Mouse (Mus musculus): Measurements from ENCODE around the gene Rbms3. TPM values are rescaled to one million over a fixed set of nuclear protein-coding genes. Genes with fewer than 3 reads are reported as not detected.

The Rbms3 gene
- polyA plus RNA-seq, 1 experiment from 2014 or later = 90.2 TPM

- ATAC-seq (ENCODE audit: insufficient number of reproducible peaks, insufficient read depth, low FRiP score, low read depth) = no peak
- Histone ChIP-seq H3K4me1 (ENCODE audit: control insufficient read depth, insufficient read depth, low read length) (no peaks in the 10 kb centered on the region; the same call in 1 of the 2 replicates), H3K36me3 (ENCODE audit: control insufficient read depth, insufficient read depth, low read length) (no peaks in the 10 kb centered on the region), H3K4me3 (ENCODE audit: low read depth, low read length) (no peak overlapping the region), H3K27me3 (ENCODE audit: control insufficient read depth, insufficient read depth, low read length) (no peaks in the 10 kb centered on the region), H3K27ac (ENCODE audit: low read length) (no peak overlapping the region), H3K9ac (replicated peaks; ENCODE audit: low read depth, low read length) (no peak overlapping the region), H3K9me3 (ENCODE audit: control insufficient read depth, low read depth, low read length) (no peaks in the 10 kb centered on the region), H3K4me2 (replicated peaks; ENCODE audit: low read depth, low read length) (no peak overlapping the region)
- WGBS = 80% methylated on average over 4 of the region's 4 CpGs
Observed at GRCm38 (mm10) chr9:116829929-116830328, 799.8 kb downstream of the Rbms3 start.

GRCm38 (mm10) chr9:116821601-116822000, 808.1 kb downstream of the Rbms3 start:
- Histone ChIP-seq H3K9me3 (ENCODE audit: control insufficient read depth, low read depth, low read length) (no peaks in the 10 kb centered on the region), H3K9ac (replicated peaks; ENCODE audit: low read depth, low read length) (no peak overlapping the region), H3K27me3 (ENCODE audit: control insufficient read depth, insufficient read depth, low read length) (no peaks in the 10 kb centered on the region), H3K4me3 (ENCODE audit: low read depth, low read length) (no peak overlapping the region), H3K36me3 (ENCODE audit: control insufficient read depth, insufficient read depth, low read length) (no peaks in the 10 kb centered on the region; the same call in 1 of the 2 replicates), H3K4me2 (replicated peaks; ENCODE audit: low read depth, low read length) (no peak overlapping the region), H3K4me1 (ENCODE audit: control insufficient read depth, insufficient read depth, low read length) (no peaks in the 10 kb centered on the region), H3K27ac (ENCODE audit: low read length) (no peak overlapping the region)
- no peak for ATAC-seq (ENCODE audit: insufficient number of reproducible peaks, insufficient read depth, low FRiP score, low read depth)
- 84% methylated on average over 7 of the region's 7 CpGs for WGBS

- H3K36me3 ChIP-seq (ENCODE audit: control insufficient read depth, insufficient read depth, low read length) = no peaks in the 10 kb centered on the region
- no peaks in the 10 kb centered on the region for H3K9me3 ChIP-seq (ENCODE audit: control insufficient read depth, low read depth, low read length)
- H3K27me3 ChIP-seq (ENCODE audit: control insufficient read depth, insufficient read depth, low read length) = no peaks in the 10 kb centered on the region
- H3K9ac ChIP-seq (replicated peaks; ENCODE audit: low read depth, low read length) = no peak overlapping the region
- H3K4me3 ChIP-seq (ENCODE audit: low read depth, low read length) = no peak overlapping the region
- H3K27ac ChIP-seq (ENCODE audit: low read length) = no peak overlapping the region
- H3K4me2 ChIP-seq (replicated peaks; ENCODE audit: low read depth, low read length) = no peak overlapping the region
- no peaks in the 10 kb centered on the region for H3K4me1 ChIP-seq (ENCODE audit: control insufficient read depth, insufficient read depth, low read length)
- 79% methylated on average over 1 of the region's 1 CpGs for WGBS
- no peak for ATAC-seq (ENCODE audit: insufficient number of reproducible peaks, insufficient read depth, low FRiP score, low read depth)
Observed at GRCm38 (mm10) chr9:116817196-116817595, 812.5 kb downstream of the Rbms3 start.

GRCm38 (mm10) chr9:116814495-116815094, 815.1 kb downstream of the Rbms3 start:
- Histone ChIP-seq H3K27me3 (ENCODE audit: control insufficient read depth, insufficient read depth, low read length) (no peaks in the 10 kb centered on the region), H3K9me3 (ENCODE audit: control insufficient read depth, low read depth, low read length) (no peaks in the 10 kb centered on the region), H3K4me3 (ENCODE audit: low read depth, low read length) (no peak overlapping the region), H3K27ac (ENCODE audit: low read length) (no peak overlapping the region), H3K9ac (replicated peaks; ENCODE audit: low read depth, low read length) (no peak overlapping the region), H3K36me3 (ENCODE audit: control insufficient read depth, insufficient read depth, low read length) (no peaks in the 10 kb centered on the region), H3K4me1 (ENCODE audit: control insufficient read depth, insufficient read depth, low read length) (no peaks in the 10 kb centered on the region), H3K4me2 (replicated peaks; ENCODE audit: low read depth, low read length) (no peak overlapping the region)
- no peak for ATAC-seq (ENCODE audit: insufficient number of reproducible peaks, insufficient read depth, low FRiP score, low read depth)
- 70% methylated on average over 10 of the region's 10 CpGs for WGBS

GRCm38 (mm10) chr9:116813396-116813795, 816.3 kb downstream of the Rbms3 start:
- WGBS = 47% methylated on average over 2 of the region's 2 CpGs

GRCm38 (mm10) chr9:116809260-116809659, 820.5 kb downstream of the Rbms3 start:
- Histone ChIP-seq H3K4me2 (replicated peaks; ENCODE audit: low read depth, low read length) (no peak overlapping the region), H3K9ac (replicated peaks; ENCODE audit: low read depth, low read length) (no peak overlapping the region), H3K36me3 (ENCODE audit: control insufficient read depth, insufficient read depth, low read length) (peaks cover 3% of the 10 kb centered on the region; the same call in 1 of the 2 replicates), H3K4me3 (ENCODE audit: low read depth, low read length) (no peak overlapping the region), H3K9me3 (ENCODE audit: control insufficient read depth, low read depth, low read length) (no peaks in the 10 kb centered on the region), H3K27ac (ENCODE audit: low read length) (no peak overlapping the region), H3K27me3 (ENCODE audit: control insufficient read depth, insufficient read depth, low read length) (no peaks in the 10 kb centered on the region), H3K4me1 (ENCODE audit: control insufficient read depth, insufficient read depth, low read length) (peaks cover 14% of the 10 kb centered on the region; the same call in 1 of the 2 replicates)
- no peak for ATAC-seq (ENCODE audit: insufficient number of reproducible peaks, insufficient read depth, low FRiP score, low read depth)
- 84% methylated on average over 5 of the region's 5 CpGs for WGBS

More at GRCm38 (mm10) chr9:116813396-116813795, 816.3 kb downstream of the Rbms3 start:
- Histone ChIP-seq H3K4me2 (replicated peaks; ENCODE audit: low read depth, low read length) (no peak overlapping the region), H3K4me3 (ENCODE audit: low read depth, low read length) (no peak overlapping the region), H3K9me3 (ENCODE audit: control insufficient read depth, low read depth, low read length) (no peaks in the 10 kb centered on the region), H3K36me3 (ENCODE audit: control insufficient read depth, insufficient read depth, low read length) (no peaks in the 10 kb centered on the region), H3K27ac (ENCODE audit: low read length) (no peak overlapping the region), H3K9ac (replicated peaks; ENCODE audit: low read depth, low read length) (no peak overlapping the region), H3K4me1 (ENCODE audit: control insufficient read depth, insufficient read depth, low read length) (peaks cover under 1% of the 10 kb centered on the region; the same call in 1 of the 2 replicates), H3K27me3 (ENCODE audit: control insufficient read depth, insufficient read depth, low read length) (no peaks in the 10 kb centered on the region)
- no peak for ATAC-seq (ENCODE audit: insufficient number of reproducible peaks, insufficient read depth, low FRiP score, low read depth)

- Histone ChIP-seq H3K4me1 (ENCODE audit: control insufficient read depth, insufficient read depth, low read length) (peaks cover 14% of the 10 kb centered on the region; the same call in 1 of the 2 replicates), H3K4me3 (ENCODE audit: low read depth, low read length) (no peak overlapping the region), H3K4me2 (replicated peaks; ENCODE audit: low read depth, low read length) (no peak overlapping the region), H3K36me3 (ENCODE audit: control insufficient read depth, insufficient read depth, low read length) (peaks cover 3% of the 10 kb centered on the region; the same call in 1 of the 2 replicates), H3K9ac (replicated peaks; ENCODE audit: low read depth, low read length) (no peak overlapping the region), H3K27ac (ENCODE audit: low read length) (peak overlapping the region; percentile 71), H3K27me3 (ENCODE audit: control insufficient read depth, insufficient read depth, low read length) (no peaks in the 10 kb centered on the region), H3K9me3 (ENCODE audit: control insufficient read depth, low read depth, low read length) (no peaks in the 10 kb centered on the region)
- ATAC-seq (ENCODE audit: insufficient number of reproducible peaks, insufficient read depth, low FRiP score, low read depth) = no peak
- whole genome bisulfite sequencing = 68% methylated on average over 4 of the region's 4 CpGs
Observed at GRCm38 (mm10) chr9:116808401-116808800, 821.3 kb downstream of the Rbms3 start.

GRCm38 (mm10) chr9:116807166-116808081, 822.3 kb downstream of the Rbms3 start:
- no peaks in the 10 kb centered on the region for H3K27me3 ChIP-seq (ENCODE audit: control insufficient read depth, insufficient read depth, low read length)
- H3K9ac ChIP-seq (replicated peaks; ENCODE audit: low read depth, low read length) = no peak overlapping the region
- peaks cover 3% of the 10 kb centered on the region; the same call in 1 of the 2 replicates for H3K36me3 ChIP-seq (ENCODE audit: control insufficient read depth, insufficient read depth, low read length)
- peak overlapping the region; percentile 71 for H3K27ac ChIP-seq (ENCODE audit: low read length)
- H3K9me3 ChIP-seq (ENCODE audit: control insufficient read depth, low read depth, low read length) = no peaks in the 10 kb centered on the region
- no peak overlapping the region for H3K4me3 ChIP-seq (ENCODE audit: low read depth, low read length)
- no peak overlapping the region for H3K4me2 ChIP-seq (replicated peaks; ENCODE audit: low read depth, low read length)
- peak; percentile 63; the same call in 1 of the 2 replicates for ATAC-seq (ENCODE audit: insufficient number of reproducible peaks, insufficient read depth, low FRiP score, low read depth)
- 34% methylated on average over 16 of the region's 16 CpGs for WGBS
- peaks cover 14% of the 10 kb centered on the region; the same call in 1 of the 2 replicates for H3K4me1 ChIP-seq (ENCODE audit: control insufficient read depth, insufficient read depth, low read length)
